Mouse (Mus musculus) ES-E14 (cell line): ENCODE measurements at regions not wholly inside any gene's neighbourhood (a gene's known extent, or its start where the extent isn't known, plus 50 kb on each side); places are given as distances from the start of the nearest gene placed in this dataset.

Experiments used
- CHD2 ChIP-seq: IDR thresholded peaks from 2 replicates; pipeline ENCODE4 v1.6.1; 2014; ENCODE audit warnings: mild to moderate bottlenecking, low read depth, low read length, inconsistent platforms
- HCFC1 ChIP-seq: IDR thresholded peaks from 2 replicates; pipeline ENCODE4 v1.6.1; 2012; ENCODE audit warnings: low read length, inconsistent platforms, borderline replicate concordance; ENCODE audit not compliant: insufficient read depth
- MAFK ChIP-seq: IDR thresholded peaks from 2 replicates; pipeline ENCODE4 v1.6.1; 2014; ENCODE audit warnings: mild to moderate bottlenecking, low read depth, low read length, inconsistent platforms; ENCODE audit not compliant: insufficient read depth
- ZC3H11A ChIP-seq: IDR thresholded peaks from 2 replicates; pipeline ENCODE4 v1.6.1; 2012; ENCODE audit warnings: low read depth, mild to moderate bottlenecking, inconsistent platforms, low read length, borderline replicate concordance
- ZNF384 ChIP-seq: IDR thresholded peaks from 2 replicates; pipeline ENCODE4 v1.6.1; 2012; ENCODE audit warnings: low read depth, low read length, inconsistent platforms

DNA sequence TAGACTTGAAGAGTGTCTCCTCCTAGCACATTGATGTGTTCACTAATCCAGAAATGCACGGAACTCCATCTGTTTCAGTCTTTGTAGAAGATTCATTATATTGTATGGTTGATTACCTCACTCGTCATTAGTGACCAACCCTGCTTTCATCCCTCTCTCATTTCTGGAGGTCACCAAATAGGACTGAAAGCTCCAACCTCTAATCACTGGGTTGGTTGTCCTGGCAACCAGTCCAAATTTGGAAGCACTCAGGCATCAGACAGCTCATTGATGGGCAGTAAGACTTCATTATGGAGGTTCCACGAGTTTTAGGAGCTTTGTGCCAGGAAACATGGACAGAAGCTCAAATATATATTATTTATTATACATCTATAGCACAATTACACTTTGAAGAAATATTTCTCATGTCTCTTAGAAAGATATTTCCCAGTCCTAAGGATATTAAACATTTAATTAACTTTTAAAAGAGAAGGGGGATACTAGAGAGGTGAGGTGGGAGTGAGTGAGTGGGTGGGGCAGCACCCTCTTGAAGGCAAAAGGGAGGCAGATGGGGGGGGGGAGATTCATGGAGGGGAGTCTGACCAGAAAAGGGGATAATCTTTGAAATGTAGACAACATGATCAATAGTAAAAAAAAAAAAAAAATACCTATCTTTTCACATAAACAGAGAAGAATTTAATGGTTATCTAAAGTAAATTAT lies 94.7 kb downstream of the Htr1a start:
- TF ChIP-seq MAFK (no peak), CHD2 (no peak), HCFC1 (no peak), ZC3H11A (no peak), ZNF384 (no peak)
